Mouse (Mus musculus) lung, postnatal 0 days (tissue): Measurements from ENCODE around the gene D13Ertd608e.
A peak's percentile ranks its signal among the peaks of the same experiment; 100 is the strongest.
"Not testable (repeated sequence)": the region's sequence is repeated elsewhere in the genome, so short reads cannot be mapped to it uniquely, and the experiment has no call there.

ENCODE experiments used
- CTCF ChIP-seq: IDR thresholded peaks from 2 replicates; pipeline ENCODE4 v1.5.1; 2016; ENCODE audit warnings: antibody characterized with exemption, mild to moderate bottlenecking
- EP300 ChIP-seq: IDR thresholded peaks from 2 replicates; pipeline ENCODE4 v1.6.1; 2016; ENCODE audit warnings: antibody characterized with exemption, mild to moderate bottlenecking, control low read depth

DNA sequence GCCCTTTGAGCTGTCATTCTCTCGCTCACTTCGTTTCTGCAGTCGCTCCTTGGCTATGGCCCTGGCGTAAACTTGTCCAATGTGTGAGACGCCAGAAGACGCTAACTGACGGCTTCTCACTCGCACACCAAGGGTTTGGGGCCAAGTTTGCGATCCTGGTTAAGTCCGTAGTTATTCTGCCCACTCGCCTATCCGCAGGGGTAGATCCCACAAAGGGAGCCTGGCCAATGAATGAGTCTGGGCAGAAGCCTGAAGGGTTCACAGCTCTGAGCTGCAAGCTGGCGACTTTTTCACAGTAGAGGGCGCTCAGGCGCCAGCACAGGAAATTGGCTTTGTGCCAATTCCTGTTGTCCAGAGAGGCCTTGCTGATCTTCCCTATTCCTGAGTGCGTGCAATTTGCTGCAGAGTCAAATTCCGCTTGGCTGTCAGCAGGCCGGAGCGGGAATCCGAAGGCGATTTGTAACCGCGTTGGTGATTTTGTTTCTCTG is 562 bp downstream of the D13Ertd608e start:
- peak; percentile 50 for TF ChIP-seq CTCF
- TF ChIP-seq EP300: not testable (repeated sequence)
